Mouse (Mus musculus) adrenal gland, postnatal 36 days (tissue): Measurements from ENCODE around the gene Cacna1h. TPM values are rescaled to one million over a fixed set of nuclear protein-coding genes. Genes with fewer than 3 reads are reported as not detected.
A peak's percentile ranks its signal among the peaks of the same experiment; 100 is the strongest.

Experiments
- DNase-seq, 2 experiments: peaks; one replicate each; pipeline ENCODE4 v3.0.0; 2021; ENCODE audit warnings: mixed read lengths in 1 of 2
- total RNA-seq, 2 experiments: library from RNA; stranded (reverse); gene quantifications; 2 replicates each; pipeline ENCODE4 v1.2.3; 2021

The Cacna1h gene
- total RNA-seq, 2 experiments from 2014 or later: 58.7 to 97.3 TPM

DNA sequence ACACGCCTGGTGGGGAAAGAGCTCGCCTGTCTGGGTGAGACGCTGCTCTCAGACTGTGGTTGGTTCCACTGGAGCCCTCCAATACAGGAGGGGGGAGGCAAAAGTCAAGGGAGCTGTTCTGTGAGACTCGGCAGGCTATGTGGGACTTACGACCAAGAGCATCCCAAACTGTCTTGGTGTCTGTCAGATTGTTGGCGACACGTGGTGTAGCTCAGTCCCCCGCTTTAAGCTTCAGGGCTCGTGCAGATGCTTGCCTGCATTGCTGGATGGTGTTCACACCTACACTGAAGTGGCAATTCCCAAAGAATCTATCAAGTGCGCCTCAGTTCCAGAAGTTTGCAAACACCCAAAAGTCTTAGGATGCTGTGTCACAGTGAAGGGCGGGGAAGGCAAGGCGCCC lies 14.3 kb upstream of the Cacna1h start:
- DNase-seq: no peak

DNA sequence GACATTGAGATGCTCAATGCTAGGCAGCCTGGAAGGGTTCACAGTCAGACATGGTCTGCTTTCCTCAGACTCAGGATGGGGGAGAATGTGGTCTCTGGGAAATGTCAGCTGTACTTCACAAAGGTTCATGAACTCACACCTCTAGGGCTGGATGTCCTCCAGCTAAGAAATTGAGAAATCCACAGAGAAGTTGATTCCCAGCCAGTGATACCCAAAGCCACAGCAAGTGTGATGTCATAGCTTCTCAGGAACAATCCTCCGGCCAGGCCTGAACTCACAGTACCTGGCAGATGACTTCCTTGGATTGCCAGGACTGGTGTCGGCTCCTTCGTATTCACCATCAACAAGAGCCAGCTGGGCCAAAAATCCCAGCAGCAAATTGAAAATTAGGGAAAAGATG lies 12.3 kb upstream of the Cacna1h start:
- no peak for DNase-seq

DNA sequence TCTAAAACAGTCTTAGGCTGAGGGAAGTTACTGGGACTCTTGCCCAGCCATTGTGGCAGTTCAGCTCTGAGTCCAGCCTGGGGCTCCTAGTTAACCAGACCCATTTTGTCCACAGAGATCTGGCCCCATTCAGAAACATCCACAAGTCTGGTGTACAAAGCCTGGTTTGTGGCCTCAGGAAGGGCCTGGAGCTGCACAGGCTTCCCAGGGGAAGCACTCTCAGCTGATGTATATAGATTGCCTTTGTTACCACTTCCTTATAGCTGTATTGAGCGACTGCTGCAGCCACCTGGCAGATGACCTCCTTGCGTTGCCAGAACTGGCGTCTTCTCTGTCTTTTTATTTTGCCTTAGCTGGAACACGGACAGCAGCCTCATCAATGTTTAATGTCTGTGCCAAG lies 11.5 kb upstream of the Cacna1h start:
- DNase-seq: no peak

DNA sequence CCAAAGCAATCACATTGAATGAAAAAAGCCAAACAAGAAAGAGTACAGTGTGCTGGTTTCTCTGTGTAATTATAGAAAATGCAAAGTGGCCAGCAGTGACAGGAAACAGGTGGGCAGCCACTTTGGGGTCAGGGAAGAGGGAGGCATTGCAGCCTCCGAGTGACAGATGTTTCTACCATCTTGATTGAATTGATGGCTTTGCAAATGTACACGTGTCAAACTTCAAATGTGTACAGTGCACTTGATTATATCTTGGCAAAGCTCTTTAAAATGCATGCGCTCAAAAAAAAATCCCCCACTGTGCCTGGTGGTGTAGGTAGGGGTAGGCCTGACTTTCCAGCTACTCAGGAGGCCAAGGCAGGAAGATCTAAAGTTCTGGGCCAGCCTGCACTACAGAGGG lies 9.3 kb upstream of the Cacna1h start:
- DNase-seq: no peak

DNA sequence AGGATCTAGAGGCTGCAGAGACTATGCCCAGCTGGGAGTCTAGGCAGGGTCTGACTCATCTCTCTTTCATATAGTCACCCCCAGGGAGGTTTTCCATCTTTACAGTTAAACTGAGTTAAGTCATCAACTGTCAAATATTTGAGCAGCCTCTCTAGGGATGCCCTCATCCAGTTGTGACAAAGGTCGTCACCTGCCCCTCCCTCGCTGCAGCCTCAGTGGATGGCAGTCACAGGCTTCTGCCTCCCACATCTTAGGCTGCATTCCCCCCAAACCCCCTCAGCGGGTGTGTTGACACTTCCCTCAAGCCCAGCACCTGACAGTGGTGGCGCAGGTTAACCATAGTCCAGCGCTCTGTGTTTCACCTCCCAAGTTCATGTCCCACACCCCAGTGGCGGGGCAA lies 7.8 kb upstream of the Cacna1h start:
- no peak for DNase-seq

DNA sequence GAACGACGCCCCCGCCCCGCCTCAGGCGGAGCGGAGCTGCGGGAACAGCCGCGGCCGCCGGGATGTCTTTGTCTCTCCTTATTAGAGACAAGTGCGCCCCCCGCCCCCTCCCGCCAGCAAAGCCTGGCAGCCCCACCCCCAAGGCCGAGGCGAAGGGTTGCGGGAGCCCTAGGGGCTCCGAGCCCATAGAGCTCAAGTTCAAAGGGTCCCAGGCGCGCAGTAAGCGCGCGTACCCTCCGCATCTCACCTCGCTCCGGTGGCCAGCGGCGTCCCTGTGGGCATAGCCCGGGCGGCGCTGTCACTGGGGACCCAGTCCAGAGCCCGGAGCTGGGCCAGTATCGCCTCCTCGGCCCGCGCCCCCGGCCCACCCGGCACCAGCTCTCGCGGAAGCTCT lies 363 bp downstream of the Cacna1h start:
- peak; percentile 41 to 60 for DNase-seq

DNA sequence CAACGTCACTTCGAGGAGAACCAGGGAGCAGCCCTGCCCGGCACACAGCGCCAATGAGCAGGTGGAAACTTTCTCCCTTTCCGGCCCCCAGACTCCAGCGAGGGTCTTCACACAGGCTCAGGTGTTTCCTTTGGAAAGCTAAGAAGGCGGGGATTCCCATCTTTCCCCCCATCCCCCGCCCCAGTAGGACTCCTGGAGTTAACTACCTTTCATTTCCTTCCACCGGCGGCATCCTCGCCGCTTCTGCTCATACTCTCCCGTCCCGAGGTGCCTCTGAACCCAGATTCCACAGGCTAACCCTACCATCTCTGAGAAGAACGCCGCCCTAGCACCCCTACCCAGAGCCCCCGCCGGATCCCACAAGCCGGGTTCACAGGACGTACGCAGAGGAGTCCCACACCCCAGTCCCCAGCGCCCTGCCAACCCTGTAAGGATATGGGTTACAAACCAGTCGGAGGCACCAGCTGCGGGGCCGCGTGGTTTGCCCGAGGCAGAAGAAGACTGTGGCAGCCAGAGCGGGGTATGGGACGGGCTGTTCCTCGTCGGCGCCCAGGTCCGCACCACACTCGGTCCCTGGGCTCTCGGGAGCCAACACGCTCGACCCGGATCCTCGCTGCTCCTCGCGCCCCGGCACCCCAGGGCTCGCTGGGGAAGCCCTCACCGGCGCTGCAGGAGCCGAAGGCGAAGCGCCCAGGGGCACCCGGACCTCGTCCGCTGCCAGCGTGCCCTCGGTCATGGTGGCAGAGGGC lies 976 bp downstream of the Cacna1h start:
- peak; percentile 55 to 56 for DNase-seq

DNA sequence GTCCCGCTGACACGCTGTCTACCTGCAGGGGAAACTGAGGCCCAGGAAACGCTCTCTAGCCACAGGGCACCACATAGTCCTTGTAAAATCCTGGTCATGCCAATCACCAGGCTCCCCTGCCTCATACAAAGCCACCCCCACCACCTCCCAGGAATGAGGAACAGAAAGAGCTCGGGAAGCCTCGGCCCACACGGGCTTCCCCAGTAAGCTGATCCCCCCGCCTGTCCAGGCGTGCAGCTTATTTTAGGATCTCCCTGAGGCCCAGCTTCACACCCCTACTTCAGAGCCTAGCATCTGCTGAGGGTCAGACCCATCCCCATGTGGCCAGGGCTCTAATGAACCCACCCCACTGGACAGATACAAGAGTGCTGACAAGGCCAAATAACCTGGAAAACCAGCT lies 3.0 kb downstream of the Cacna1h start:
- no peak for DNase-seq

DNA sequence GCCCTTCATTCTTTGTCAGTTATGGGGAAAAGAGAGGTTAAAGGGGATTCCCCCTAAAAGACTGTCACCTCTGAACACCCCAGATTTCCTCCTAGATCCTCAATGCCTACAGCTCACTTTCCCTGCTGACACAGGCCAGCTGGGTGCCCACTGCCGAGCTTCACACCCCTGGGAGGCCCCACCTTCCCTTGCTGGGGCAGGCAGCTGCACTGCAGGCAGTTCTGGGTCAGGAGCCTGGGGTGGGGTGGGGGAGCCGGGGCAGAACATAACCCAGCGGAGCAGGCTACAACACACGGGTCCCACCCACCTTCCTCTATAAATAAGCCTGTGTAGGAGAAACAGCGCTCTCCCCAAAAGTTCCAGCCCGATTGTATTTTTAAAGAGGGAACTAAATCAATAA lies 3.7 kb downstream of the Cacna1h start:
- DNase-seq: no peak

DNA sequence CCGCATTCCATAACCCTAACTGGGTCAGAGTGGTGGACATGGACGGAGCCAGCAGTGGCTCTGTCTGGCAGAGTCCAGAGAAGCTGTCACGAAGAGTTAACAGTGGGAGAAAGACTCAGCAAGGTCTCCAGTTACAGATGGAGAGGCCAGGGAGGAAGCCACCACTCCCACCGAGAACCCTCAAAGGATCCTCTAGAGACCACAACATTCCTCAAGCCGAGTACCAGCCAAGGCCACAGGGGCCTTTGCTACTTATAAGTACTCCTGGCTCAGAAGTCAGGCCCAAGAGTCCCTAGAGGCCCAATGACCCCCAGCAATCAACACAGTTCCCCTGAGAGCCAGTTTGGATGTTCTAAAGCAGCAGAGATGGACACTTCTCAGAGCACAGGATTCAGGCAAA lies 4.3 kb downstream of the Cacna1h start:
- DNase-seq: no peak

DNA sequence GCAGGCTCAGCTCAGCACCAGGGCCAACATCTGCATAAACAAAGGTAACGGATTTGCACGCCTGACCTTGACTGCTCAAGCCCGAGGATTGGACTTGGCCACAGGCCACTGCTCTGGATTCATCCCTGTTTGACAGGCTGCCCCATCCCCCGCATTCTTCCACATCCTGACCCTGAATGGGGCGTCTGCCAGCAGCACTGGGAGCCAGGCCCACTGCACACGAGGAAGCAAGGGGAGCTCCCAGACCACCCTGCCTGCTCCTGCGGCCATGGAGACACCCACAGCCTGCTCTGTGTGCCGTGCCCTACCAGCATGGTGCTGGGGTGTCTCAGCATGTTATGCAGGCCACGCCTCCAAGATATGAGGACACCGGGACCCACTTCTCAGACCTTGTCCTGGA lies 6.1 kb downstream of the Cacna1h start:
- DNase-seq: peak; percentile 86 to 87

DNA sequence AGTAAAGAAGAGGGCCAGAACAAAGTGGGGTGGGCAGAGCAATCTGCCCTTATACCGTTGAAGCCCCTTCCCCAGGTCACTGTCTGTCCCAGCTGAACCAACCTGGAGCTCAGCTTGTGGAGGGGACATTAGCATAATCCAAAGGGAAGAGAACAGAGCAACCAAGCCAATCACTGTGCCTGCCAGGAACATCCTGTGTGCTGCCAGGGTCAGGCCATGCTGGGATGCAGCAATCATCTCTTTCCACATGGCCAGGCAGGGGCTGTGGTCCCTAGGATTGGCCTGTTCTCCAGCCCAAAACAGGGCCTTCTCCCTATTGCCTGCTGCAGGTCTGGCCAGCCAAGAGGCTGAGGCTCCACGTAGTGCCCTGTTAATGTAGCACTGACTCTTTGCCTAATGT lies 7.6 kb downstream of the Cacna1h start:
- DNase-seq: no peak

DNA sequence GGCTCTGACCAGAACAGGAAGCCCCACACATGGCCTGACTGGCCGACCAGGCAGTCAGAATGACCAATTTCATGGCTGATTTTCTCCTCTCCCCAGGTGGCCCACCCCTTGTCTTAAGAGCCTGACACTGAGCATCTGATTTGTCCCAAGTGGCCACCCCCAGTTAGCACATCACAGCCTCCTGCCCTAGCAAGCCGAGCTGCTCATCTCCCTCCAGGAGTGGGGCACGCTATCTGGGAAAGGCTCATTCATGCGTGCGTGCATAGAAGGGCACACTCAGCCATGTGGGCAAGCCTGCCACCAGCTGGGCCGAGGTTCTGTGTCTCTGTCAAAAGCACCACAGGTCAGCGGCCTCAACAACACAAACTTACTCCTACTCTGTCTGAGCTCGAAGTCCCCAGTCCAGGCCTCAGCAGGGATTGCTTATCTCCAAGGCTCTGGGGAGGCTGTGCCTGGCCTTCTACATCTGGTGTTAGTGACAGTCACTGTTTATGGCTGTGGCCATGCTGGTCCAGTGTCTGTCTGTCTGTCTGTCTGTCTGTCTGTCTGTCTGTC lies 9.0 kb downstream of the Cacna1h start:
- no peak for DNase-seq

DNA sequence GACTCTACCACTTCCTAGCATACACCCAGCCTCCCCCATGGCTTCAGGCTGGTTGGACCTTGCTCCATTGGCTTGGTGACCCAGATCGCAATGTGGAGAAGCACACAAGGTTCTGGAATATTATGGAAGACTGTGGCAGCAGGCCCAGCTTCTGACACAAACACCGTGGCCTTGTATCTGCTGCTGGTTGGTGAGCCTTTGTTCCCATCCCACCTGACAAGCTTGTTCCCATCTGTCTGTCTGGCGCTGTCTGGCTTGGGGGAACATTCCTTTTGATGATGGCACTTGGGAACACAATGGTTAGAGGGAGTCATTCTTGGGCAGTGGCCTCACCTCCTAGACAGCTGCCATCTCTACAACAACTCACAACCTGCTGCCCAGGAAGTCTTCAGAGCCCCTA lies 12.6 kb downstream of the Cacna1h start:
- peak in 1 of 2 experiments; percentile 43 for DNase-seq

DNA sequence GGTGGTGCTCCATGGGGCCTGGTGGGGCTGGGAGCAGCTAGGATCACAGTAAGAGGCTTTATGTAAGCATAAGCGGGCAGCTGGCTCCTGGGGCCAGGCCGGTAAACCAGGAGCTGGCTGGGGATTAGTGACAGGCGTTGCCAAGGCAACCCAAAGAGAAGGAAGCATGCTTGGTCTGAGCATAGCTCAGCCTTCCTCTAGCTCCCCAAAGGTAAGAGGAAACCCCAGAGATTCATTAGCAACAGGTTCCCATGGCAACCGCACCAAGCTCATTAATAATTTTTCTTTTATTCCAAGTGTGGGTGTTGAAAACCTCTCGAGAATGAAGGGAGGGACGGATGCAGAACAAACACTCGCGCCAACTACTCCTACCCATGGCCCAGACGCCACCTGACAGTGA lies 14.7 kb downstream of the Cacna1h start:
- DNase-seq: no peak

DNA sequence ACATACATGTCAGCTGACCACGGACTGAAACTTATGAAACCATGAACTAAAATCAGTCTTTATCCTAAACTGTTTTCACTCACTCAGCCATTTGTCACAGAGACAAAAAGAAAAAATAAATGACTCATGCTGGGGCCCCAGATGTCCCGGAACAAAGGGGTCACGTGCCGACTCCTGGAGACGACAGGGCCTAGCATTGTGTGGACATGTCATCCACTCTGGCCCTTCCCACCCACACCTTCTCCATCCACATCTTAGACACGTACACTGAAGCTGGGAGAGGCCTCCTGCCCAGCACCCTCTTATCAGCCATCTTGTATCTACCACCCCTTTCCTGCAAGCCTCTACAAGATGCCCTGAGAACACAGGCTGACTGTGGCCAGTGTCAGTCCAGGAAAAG lies 15.6 kb downstream of the Cacna1h start:
- DNase-seq: peak; percentile 45 to 58

DNA sequence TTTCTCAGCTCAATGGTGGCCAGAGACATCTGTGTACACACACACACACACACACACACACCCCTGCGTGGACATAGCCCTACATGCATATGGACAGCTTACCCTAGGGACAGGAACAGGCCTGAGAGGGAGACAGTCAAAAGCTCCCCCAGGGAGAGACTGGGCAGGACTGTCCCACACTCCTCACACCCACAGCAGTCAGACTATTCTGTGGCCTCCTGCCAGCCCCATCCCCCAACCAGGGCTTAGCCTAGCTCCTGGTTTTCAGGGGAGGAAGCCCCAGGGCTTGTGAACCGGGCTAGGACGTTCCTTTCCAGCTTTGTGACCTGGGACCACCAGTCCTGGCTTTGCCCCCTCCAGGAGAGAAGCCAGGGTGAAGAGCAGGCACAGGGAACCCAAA lies 17.4 kb downstream of the Cacna1h start:
- peak in 1 of 2 experiments; percentile 76 for DNase-seq

DNA sequence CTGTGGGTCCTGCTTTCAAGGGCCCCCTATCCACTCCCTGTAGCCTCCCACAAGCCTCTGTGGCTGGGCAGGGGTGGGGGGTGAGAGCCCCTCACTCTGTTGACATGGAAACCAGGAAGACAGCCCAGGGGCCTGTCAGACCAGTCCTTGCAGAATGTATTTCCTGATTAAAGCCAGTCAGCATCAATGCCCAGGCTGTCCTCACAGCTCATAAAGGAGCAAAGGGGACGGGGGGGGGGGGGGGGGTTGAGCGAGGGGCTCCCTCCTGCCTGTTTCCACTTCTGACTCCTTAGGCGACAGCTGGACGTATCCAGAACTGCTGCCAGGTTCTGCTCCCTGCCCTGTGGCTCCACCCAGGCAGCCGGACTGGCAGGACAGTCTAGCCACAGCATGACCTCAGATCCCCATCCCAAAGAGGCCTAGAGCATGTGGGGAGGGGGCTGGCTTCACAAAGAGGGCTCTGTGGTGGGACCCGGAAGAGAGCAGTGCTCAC lies 18.1 kb downstream of the Cacna1h start:
- DNase-seq: peak in 1 of 2 experiments; percentile 60

DNA sequence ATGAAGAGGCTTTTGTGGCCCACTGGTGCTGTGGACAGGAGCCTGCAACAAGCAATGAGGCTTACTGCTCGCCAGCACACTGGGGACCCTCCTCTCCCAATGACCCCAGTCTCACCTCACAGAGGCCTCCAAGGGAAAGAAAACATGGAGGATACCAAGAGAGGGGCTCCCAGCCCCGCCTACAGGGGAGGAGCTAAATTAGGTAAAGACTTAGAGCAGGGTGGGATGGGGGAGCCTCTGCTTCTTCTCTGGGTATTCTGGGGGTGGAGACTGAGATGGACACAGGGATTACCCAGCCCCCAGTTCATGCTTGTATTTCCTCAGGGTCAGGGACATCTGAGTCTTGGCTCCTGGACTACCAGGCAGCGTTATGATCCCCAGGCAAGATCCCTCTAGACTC lies 18.7 kb downstream of the Cacna1h start:
- DNase-seq: no peak

DNA sequence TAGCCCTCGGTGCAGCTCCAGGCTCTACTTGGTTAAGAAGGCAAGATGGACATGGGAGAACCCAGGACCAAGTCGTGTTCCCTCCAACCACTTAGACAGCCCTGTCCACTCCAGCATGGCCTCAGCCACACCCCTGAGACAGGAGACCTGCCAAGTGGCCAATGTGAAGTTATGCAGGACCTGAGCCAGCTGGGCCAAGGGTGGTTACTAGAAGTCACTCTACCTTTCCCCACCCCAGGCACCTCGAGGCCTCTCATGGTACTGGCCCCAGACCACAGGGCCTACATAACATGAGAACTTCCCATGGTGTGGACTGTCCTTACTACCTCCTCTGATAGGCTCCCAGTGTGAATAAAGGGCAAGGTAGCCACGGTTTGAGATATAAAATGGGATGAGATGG lies 19.4 kb downstream of the Cacna1h start:
- peak; percentile 39 to 58 for DNase-seq

DNA sequence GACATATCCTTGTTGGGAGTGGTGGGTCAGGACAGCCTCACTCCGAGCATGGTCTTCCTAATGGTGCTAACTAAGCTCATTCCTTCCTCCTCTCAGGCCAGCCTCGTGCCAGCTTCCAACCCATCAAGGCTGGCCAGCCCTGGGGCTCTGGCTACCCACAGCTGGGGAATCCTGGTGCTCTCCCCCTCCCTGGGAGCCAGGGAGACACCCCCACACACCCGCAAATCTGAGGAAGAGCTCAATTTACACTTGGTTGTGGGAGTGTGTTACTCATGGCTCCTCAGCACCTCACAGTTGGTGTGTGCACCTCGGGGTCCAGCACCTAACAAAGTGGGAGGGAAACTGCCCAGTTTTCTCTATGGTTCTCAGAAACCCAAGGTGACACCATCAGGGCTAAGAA lies 22.3 kb downstream of the Cacna1h start:
- no peak for DNase-seq

DNA sequence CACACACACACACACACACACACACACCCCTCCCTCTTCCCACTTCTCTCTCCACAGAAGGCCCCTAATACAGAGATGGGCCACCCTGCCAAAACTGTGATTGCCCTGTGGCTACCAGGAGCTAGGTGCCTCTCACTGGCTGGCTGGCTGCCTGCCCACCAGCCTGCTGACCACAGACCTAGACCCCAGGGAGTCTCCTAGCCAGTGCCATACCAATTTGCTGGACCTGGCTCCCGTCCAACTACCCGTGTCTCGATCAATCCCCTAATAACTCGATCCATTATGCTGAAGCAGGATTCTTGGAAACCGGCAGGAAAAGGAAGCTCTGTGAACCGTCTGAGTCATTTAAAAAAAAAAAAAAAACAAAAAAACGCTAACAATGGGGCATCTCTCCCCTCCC lies 22.8 kb downstream of the Cacna1h start:
- no peak for DNase-seq

DNA sequence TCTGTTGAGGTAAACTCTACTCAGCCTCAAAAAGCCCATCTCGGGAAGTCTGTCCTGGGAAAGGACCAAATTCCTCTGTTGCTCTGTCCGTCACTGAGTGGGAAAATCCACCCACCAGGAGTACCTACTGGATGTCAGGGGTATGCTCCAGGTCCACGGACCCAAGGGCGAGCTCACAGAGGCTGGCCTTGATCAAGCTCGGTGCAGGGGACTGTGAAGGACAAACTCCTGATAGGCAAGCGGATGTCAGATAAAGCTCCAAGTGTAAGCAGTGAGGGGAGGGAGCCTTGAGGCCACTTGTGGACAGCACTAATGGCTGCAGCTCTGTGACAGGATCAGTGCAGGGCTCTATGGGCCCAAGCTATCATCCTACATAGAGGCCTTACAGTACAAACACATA lies 23.4 kb downstream of the Cacna1h start:
- peak; percentile 55 to 72 for DNase-seq

DNA sequence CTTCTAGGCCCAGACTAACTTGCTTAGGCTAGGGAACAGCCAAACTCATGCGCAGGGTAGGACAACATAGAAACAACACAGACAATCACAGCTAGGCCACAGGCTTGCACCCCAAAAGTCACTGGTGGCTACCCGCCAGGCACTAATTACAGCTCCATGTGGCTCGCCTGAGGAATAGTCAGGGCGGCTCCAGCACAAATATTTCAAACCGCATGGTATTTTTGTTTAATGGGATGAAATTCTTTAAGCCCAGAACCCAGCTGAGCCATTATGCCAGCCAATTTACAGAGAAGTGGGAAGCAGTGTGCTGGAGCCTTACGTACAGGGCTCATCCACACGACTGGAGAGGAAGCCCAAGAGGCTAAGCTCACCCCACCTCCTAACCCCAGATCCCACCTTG lies 24.0 kb downstream of the Cacna1h start:
- DNase-seq: no peak
